Mouse (Mus musculus) testis, adult 2 months (tissue): ENCODE measurements around the gene 4930470P17Rik.

Experiments used
- CTCF ChIP-seq: fragments of 200-500 bp; IDR thresholded peaks from 2 replicates; pipeline ENCODE4 v1.5.1; 2012; ENCODE audit warnings: low read depth, mild to moderate bottlenecking, inconsistent platforms, low read length, moderate library complexity; ENCODE audit not compliant: control insufficient read depth, insufficient read depth, insufficient replicate concordance
- POLR2A ChIP-seq: fragments of 200-500 bp; IDR thresholded peaks from 2 replicates; pipeline ENCODE4 v1.6.1; 2012; ENCODE audit warnings: low read depth, mild to moderate bottlenecking, inconsistent platforms, low read length, moderate library complexity; ENCODE audit not compliant: control insufficient read depth

GRCm38 (mm10) chr2:170564995-170565394 is 36.8 kb downstream of the 4930470P17Rik start:
- TF ChIP-seq CTCF (no peak), POLR2A (no peak)
